Mouse (Mus musculus) v-Abl transformed pro-B cells (cell line): ENCODE measurements around the gene Kat2b.
"Not testable (repeated sequence)": the region's sequence is repeated elsewhere in the genome, so short reads cannot be mapped to it uniquely, and the experiment has no call there.

Source experiments
- in situ Hi-C, 2 experiments: fragments of 400-800 bp; cut with MboI; formaldehyde crosslinking; loops; one replicate each; pipeline ENCODE4 v1.15.1; 2025; ENCODE audit not compliant: unreplicated experiment in 2 of 2

The Kat2b gene

DNA sequence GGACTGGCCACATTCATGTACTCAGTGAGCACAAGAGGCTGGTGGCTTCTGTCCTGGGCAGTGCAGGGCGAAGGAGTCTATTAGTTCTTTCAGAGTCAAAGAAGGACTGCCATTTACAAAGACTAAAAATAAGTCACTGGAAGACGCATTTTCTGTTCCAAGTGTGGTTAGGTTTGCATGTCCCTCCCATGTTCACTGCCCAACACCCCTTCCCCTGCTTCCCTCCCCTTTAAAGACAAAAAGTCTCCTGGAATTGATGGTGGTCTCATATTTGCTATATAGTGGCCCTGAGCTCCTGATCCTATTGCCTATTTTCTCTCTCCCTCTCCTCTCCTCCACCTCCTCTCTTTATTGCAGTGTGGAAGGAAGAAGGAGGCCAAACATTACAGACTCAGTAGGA is 89.3 kb downstream of the Kat2b start:
- in situ Hi-C loops, result no loop called here

DNA sequence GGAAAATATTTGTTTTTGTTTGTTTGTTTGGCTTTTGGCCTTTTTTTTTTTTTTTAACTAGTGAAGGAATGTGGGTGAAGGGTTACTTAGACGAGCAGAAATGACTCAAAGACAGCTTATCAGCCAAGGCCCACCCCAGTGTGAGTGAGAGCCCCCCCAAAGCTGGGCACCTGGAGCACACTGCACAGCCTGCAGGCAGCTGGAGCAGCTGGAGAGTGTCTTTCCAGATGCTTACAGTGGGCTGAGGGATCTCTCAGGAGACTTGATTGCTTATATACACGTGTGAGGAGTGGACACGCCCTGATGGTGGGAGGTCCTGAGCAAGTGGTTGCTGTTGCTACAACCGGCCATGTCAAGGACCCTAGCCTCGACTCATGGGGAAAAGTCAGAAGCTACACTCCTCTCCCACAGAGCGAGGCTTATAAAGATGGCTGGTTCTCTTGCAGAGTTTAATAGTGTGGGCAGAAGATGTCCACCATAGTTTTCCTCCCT is 89.8 kb downstream of the Kat2b start:
- in situ Hi-C loops, result no loop called here

- in situ Hi-C loops, result not testable (repeated sequence)
Measured at GRCm38 (mm10) chr17:53657391-53657790, 90.7 kb downstream of the Kat2b start.

DNA sequence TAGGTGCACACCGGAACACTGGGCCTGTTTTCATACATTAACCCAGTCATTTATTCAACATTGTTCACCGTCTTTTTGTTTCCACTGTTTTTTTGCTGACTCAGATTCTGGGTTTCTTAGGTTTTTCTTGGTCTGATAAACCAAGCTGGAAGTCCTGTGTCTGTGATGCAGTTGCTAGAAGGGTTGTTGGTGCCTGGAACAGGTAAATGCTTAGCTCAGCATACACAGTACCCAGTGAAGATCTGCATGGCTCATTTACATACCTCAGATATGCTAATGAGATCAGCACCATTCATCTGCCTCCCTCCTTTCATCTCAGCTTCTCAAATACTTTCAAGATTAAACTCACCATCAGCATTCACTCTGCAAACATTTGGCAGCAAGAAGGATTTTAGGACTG is 92.0 kb downstream of the Kat2b start:
- in situ Hi-C loops, result no loop called here

GRCm38 (mm10) chr17:53659230-53659629 is 92.6 kb downstream of the Kat2b start:
- in situ Hi-C loops, result no loop called here

DNA sequence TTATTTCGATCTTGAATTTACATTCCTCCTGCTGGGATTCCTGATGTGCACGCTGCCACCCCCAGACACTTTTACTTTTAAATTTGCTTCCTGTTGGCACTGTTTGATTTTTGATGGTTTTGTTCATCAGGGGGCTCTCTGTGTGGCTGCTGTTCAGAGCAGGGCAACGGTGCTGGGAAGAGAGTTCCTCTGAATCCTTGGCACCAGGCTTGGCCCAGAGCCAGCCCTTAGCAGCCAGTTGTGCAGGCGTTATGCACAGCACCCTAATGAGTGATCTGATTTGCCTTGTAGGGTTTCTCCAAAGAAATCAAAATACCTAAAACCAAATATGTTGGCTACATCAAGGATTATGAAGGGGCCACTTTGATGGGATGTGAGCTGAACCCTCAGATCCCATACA is 93.1 kb downstream of the Kat2b start:
- in situ Hi-C loops, result no loop called here

GRCm38 (mm10) chr17:53661056-53661840 is 94.6 kb downstream of the Kat2b start:
- in situ Hi-C loops, result no loop called here

- in situ Hi-C loops, result no loop called here
Measured at GRCm38 (mm10) chr17:53664267-53664666, 97.6 kb downstream of the Kat2b start.

- in situ Hi-C loops, result loop anchor here in 1 of 2 experiments (5.0 kb wide), 1 partner anchor 88 kb away; no protein-coding TSS in a partner anchor
Measured at GRCm38 (mm10) chr17:53664703-53665382, 98.2 kb downstream of the Kat2b start.

- in situ Hi-C loops, result no loop called here
Measured at GRCm38 (mm10) chr17:53670453-53670852, 103.8 kb downstream of the Kat2b start.

- in situ Hi-C loops, result no loop called here
Measured at GRCm38 (mm10) chr17:53678716-53679115, 112.1 kb downstream of the Kat2b start.

DNA sequence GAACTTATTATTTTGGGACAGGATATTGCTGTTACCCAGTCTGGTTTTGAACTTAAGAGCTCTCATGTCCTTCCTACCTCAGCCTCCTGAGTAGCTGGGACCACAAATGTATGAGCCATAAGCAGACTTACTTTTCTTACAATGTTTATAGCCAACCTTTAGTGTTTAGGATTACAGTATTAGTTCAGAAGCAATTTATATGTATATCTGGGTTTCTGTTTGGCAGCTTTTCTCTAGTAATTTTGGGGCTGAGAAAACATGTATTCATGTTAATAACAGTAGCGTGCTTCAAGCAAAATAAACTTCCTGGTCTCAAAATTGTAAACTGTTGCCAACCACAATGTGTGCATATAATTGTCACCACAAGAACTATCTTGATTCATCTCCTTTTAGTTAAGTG is 121.7 kb downstream of the Kat2b start:
- in situ Hi-C loops, result loop anchor here (5.0 kb wide), 2 partner anchors 111 to 121 kb away; partner anchors contain the start of gene Kat2b (in 1 of the 2)

DNA sequence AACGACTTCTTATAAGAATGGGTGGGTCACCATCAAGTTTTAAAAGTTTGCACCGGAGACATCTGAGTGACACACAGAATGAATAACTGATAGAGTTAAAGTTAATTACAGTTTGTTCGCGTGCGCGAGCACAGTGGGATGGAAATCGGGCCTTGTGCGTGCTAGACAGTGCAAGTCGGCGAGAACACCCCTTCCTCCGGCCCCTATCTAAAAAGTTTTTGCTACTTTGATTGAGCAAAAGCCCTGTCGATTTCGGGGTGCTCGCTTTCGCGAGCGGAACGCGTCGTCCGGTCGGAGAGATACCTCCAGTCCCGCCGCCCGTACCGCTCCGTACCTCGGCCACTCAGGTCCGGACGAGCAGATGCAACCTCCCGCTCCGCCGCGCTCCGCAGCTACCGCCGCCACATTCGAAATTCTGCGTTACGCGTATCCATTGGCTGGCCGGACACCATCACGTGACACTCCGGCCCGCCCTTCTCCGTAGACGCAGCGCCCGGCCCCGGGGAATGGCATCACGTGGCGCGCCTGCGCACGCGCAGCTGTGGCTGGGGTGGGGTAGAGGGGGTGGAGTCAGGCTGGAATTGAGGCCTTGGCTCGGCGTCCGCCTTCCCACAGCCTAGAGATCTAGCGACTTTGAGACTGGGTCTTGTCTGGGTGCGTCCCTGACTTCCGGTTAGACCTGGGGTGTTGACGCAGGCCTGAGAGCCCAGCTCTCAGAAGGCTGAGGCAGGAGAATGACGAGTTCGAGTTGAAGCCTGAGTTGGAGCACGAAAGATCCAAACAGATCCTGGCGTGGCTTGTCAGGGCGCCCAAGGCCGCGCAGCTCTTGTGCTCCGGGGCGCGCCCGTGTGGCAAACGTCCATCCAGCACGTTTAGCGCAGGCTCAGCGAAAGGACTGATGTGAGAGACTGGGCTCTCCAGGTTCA is 122.5 kb downstream of the Kat2b start, which contains the start of gene Sgo1:
Sgo1 (minus strand) TSS at position 457 of the 926 bp plus-strand sequence.
- in situ Hi-C loops, result loop anchor here (5.0 kb wide), 2 partner anchors 112 to 122 kb away; partner anchors contain the start of gene Kat2b (in 1 of the 2)

GRCm38 (mm10) chr17:53689946-53690345 is 123.3 kb downstream of the Kat2b start:
- in situ Hi-C loops, result loop anchor here (5.0 to 10.0 kb wide), 5 partner anchors 113 to 1125 kb away; partner anchors contain the start of gene Kat2b (in 1 of the 2)

DNA sequence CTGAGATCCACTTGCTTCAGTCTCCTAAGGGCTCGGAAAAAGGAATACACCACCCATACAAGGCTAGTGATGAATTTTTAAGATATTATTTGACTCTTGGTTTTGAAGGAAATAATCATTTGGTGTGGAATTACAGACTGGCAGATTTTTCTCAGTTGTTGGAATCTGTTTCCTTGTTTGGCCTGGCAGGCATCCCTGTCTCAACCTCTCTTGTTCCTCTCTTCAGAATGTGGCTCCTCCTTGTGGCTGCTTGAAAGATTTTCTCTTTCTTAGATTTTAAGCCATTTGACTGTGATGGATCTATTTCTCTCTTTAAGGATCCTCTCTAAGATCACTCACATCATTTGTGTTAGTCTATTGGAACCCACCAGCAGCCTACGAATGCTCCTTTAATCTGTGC is 127.4 kb downstream of the Kat2b start:
- in situ Hi-C loops, result loop anchor here (5.0 to 10.0 kb wide), 3 partner anchors 182 to 1129 kb away; no protein-coding TSS in a partner anchor

DNA sequence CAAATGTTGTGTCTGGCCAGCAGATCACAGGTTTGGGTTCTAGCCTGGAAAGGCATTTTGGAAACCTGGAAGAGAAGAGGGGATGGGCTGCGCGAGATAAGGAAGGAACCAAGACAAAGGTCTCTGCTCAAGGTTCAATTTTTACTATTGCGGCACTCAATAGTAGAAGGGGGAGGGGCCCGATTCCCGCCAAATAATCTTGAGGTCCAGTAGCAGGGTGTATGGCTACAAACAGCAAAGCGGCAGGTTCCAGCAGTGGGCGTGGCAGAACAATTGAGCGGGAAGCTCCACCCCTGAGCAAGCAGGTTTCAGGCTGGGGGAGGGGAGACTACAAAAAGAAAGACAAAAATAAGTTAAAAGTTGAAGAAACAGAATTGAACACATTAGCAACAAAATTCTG is 130.9 kb downstream of the Kat2b start:
- in situ Hi-C loops, result loop anchor here (10.0 kb wide), 2 partner anchors 1103 to 1133 kb away; no protein-coding TSS in a partner anchor

DNA sequence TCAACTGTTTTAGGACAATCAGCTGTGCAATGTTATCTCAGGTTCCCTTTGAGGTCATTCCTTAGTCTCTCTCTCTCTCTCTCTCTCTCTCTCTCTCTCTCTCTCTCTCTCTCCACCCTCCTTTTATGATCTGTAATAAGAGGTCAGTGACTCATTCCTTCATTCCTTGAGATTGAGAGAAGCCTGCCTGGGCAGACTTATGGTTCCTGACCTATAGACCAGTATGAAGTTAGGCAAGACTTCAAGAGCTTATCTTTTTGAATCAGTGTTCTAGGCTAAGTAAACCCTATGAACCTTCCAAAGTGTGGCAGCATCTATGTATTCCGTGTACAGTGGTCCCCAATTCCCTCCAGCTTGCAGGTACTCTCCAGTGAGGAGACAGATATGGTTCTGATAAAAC is 147.8 kb downstream of the Kat2b start:
- in situ Hi-C loops, result no loop called here

DNA sequence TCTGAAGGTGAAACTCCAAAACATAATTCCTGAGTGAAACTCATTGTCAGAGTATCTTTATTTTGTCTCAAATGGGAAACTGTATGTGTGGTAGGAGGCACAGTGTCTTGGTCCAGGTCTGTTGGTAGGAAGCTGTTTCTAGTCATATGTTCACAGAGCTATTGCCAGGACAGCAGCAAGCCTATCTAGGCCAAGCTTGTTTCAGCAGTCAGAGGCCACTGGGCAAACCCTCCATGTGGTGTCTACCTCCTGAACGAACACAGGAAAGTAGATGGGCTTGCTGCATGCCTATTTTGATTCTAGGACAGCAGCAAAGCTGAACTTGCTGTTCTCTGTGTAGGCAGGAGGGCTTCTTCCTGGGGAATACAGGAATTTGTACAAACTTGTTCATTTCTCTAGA is 148.5 kb downstream of the Kat2b start:
- in situ Hi-C loops, result not testable (repeated sequence)

DNA sequence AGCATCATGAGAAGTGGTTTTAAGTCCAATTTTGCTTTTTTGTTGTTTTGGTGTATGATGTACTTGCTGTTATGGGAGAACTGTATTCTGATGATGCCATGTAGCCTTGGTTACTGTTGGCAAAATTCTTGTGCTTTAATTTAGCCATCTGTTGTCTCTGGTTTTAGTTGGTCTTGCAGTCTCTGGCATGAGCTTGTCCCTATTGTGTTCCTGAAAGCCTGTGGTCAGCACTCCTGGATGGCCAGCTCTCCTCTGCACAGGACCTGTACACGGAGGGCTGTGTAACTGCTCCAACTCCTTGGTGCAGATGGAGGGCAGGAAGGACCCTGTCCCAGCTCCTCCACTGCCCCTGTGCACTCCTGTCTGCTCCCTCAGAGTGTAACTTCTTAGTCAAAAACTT is 151.8 kb downstream of the Kat2b start:
- in situ Hi-C loops, result no loop called here

DNA sequence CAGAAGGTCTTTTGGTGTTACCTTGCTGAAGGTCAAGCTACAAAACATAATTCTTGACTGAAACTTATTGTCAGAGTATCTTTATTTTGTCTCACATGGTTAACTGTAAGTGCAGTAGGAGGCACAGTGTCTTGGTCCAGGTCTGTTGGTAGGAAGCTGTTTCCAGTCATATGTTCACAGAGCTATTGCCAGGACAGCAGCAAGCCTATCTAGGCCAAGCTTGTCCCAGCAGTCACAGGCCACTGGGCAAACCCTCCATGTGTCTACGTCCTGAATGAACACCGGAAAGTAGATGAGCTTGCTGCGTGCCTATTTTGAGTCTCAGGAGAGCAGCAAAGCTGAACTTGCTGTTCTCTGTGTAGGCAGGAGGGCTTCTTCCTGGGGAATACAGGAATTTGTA is 152.3 kb downstream of the Kat2b start:
- in situ Hi-C loops, result not testable (repeated sequence)
